Mouse (Mus musculus) limb, embryonic 14.5 days (tissue): Measurements from ENCODE around the gene Smg1. TPM values are rescaled to one million over a fixed set of nuclear protein-coding genes. Genes with fewer than 3 reads are reported as not detected.

Source experiments
- ATAC-seq: fragments of 200-750 bp; cut with Nextera tagmentation; 2 replicates; pipeline ENCODE4 v1.8.0; 2017; ENCODE audit warnings: low read depth, moderate number of reproducible peaks, moderate TSS enrichment; ENCODE audit not compliant: low FRiP score
- DNase-seq: peaks from one replicate; pipeline ENCODE4 v3.0.0-alpha.2; 2015; ENCODE audit warnings: low spot score
- H3K27ac ChIP-seq: fragments of 300-500 bp; sonication (generic); replicated peaks from 2 replicates; pipeline ENCODE4 v1.5.1; 2014; ENCODE audit warnings: low read depth, mild to moderate bottlenecking, low read length, moderate library complexity, mixed read lengths
- H3K27me3 ChIP-seq: fragments of 300-500 bp; sonication (generic); 2 replicates; pipeline ENCODE4 v1.6.1; 2014; ENCODE audit warnings: low read length, mixed read lengths; ENCODE audit not compliant: control insufficient read depth, insufficient read depth
- H3K36me3 ChIP-seq: fragments of 300-500 bp; sonication (generic); 2 replicates; pipeline ENCODE4 v1.6.1; 2014; ENCODE audit warnings: mild to moderate bottlenecking, low read length, moderate library complexity, mixed read lengths; ENCODE audit not compliant: control insufficient read depth, insufficient read depth
- H3K4me1 ChIP-seq: fragments of 300-500 bp; sonication (generic); 2 replicates; pipeline ENCODE4 v1.6.1; 2014; ENCODE audit warnings: antibody characterized with exemption, low read length, mixed read lengths; ENCODE audit not compliant: control insufficient read depth, insufficient read depth
- H3K4me2 ChIP-seq: fragments of 300-500 bp; sonication (generic); replicated peaks from 2 replicates; pipeline ENCODE4 v1.6.1; 2014; ENCODE audit warnings: low read depth, mild to moderate bottlenecking, low read length, moderate library complexity; ENCODE audit not compliant: severe bottlenecking
- H3K4me3 ChIP-seq: fragments of 300-500 bp; sonication (generic); replicated peaks from 2 replicates; pipeline ENCODE4 v1.5.1; 2014; ENCODE audit warnings: low read length
- H3K9ac ChIP-seq: fragments of 300-500 bp; sonication (generic); 2 replicates; pipeline ENCODE4 v1.6.1; 2014; ENCODE audit warnings: mild to moderate bottlenecking, low read depth, low read length, moderate library complexity; ENCODE audit not compliant: severe bottlenecking
- H3K9me3 ChIP-seq: fragments of 300-500 bp; sonication (generic); 2 replicates; pipeline ENCODE4 v1.6.1; 2016; ENCODE audit warnings: low read length; ENCODE audit not compliant: control insufficient read depth
- POLR2A ChIP-seq: fragments of 200-500 bp; IDR thresholded peaks from 2 replicates; pipeline ENCODE4 v1.8.0; 2012; ENCODE audit warnings: inconsistent platforms, mild to moderate bottlenecking, moderate library complexity, borderline replicate concordance; ENCODE audit not compliant: insufficient read depth, insufficient read length; ENCODE audit errors: extremely low read depth
- WGBS: fragments of 180-500 bp; shearing (Covaris S2); extraction: QIAGEN DNeasy Blood & Tissue Kit; methylation state at CpG from one replicate; pipeline ENCODE4 v1.1.7; 2014; 5-methylcytosine and 5-hydroxymethylcytosine counted together
- polyA plus RNA-seq, 2 experiments: library from polyadenylated mRNA; depleted of rRNA in 1 of 2; stranded (reverse) in 1 of 2; unstranded in 1 of 2; fragments of >200 nt; fragmentation: Nextera tagmentation in 1 of 2; extraction: Ambion mirVana in 1 of 2; gene quantifications; 2 replicates each; pipeline versions ENCODE4 v1.2.1 to v1.2.3; 2012 to 2014

Gene Smg1
- polyA plus RNA-seq, 2 experiments, result 21.6 to 42.8 TPM

GRCm38 (mm10) chr7:118119142-118119541, 124.3 kb downstream of the Smg1 start:
- no peaks in the 10 kb centered on the region for H3K27me3 ChIP-seq
- no peak overlapping the region for H3K9ac ChIP-seq
- DNase-seq (no peak), ATAC-seq (no peak)
- TF ChIP-seq POLR2A, result no peak
- no peak overlapping the region for H3K4me2 ChIP-seq
- no peaks in the 10 kb centered on the region for H3K9me3 ChIP-seq
- WGBS, result 44% methylated on average over 2 of the region's 2 CpGs
- H3K4me1 ChIP-seq, result peaks cover 7% of the 10 kb centered on the region
- H3K27ac ChIP-seq, result no peak overlapping the region
- H3K36me3 ChIP-seq, result peaks cover 65% of the 10 kb centered on the region
- no peak overlapping the region for H3K4me3 ChIP-seq

- Histone ChIP-seq H3K4me1 (peaks cover 14% of the 10 kb centered on the region), H3K4me2 (no peak overlapping the region), H3K27me3 (no peaks in the 10 kb centered on the region), H3K27ac (no peak overlapping the region), H3K9ac (no peak overlapping the region), H3K9me3 (no peaks in the 10 kb centered on the region), H3K4me3 (no peak overlapping the region), H3K36me3 (peaks cover 66% of the 10 kb centered on the region)
- no peak for TF ChIP-seq POLR2A
- ATAC-seq, result no peak
- 81% methylated on average over 3 of the region's 3 CpGs for WGBS
- no peak for DNase-seq
These were observed 125.0 kb downstream of the Smg1 start for GRCm38 (mm10) chr7:118118426-118118825.

DNA sequence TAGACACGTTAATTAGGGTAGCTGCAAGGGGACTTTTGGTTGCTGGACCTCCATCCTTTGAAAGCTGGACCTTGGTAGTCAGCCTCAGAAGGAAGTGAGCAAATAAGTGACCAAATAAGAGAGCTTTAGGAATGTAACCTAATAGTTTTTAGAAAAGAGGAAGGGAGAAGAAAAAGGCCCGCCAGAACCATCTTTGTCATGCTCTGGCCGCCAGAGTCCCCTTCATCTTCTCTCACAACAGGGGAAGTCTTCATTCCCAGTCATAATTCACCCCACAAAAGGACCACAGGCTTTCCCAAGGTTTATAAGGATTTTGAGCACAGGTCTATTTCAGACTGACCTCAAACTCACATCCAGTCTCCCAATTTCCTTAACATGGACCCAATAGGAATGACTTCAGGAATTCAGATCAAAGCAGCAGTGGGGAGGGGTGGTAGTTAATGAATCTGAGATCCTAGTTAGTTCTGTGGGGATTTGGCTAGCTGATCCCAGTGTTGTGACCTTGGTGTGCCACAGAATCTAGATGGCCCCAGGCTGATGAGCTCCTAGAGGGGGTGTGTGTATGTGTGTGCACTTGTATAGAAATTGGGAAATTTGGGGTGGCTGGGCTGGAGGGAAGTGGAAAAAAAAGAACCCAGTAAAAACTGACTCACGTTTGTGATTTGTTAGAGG, 125.8 kb downstream of the Smg1 start:
- no peaks in the 10 kb centered on the region for H3K27me3 ChIP-seq
- no peak overlapping the region for H3K27ac ChIP-seq
- H3K4me1 ChIP-seq, result peaks cover 21% of the 10 kb centered on the region
- peaks cover 68% of the 10 kb centered on the region for H3K36me3 ChIP-seq
- ATAC-seq (no peak), DNase-seq (no peak)
- 47% methylated on average over 4 of the region's 4 CpGs for WGBS
- no peak overlapping the region for H3K4me2 ChIP-seq
- no peaks in the 10 kb centered on the region for H3K9me3 ChIP-seq
- H3K9ac ChIP-seq, result no peak overlapping the region
- TF ChIP-seq POLR2A, result no peak
- no peak overlapping the region for H3K4me3 ChIP-seq

DNA sequence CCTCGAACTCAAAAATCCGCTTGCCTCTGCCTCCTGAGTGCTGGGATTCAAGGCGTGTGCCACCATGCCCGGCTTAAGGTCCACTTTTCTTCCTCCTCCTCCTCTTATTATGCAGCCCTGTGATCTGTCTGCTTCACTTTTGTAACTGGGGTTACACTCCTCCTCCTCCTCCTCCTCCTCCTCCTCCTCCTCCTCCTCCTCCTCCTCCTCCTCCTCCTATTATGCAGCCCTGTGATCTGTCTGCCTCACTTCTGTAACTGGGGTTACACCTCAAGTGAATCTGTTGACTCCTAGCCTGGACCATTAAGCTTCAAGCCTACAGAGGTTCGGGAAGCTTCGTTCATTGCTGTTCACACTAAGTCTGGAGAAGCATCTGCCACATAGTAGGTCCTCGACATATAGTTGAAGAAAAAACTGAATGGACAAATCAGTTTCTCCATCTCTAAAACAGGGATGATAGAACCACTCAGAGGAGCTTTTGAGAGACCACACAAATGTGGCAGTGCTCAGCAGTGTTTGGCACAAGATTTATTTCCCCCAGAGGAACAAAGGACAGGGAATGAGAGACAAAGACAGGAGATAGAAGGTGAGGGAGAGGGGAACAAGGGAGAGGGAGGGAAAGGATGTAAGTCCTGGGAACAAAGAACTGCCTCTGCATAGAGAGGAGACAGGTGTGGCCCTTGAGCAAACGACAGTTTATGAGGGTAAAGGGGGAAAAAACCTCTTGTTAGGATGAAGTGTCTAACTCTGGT, 126.5 kb downstream of the Smg1 start:
- Histone ChIP-seq H3K9ac (peak overlapping the region; percentile 63; the same call in 1 of the 2 replicates), H3K36me3 (peaks cover 68% of the 10 kb centered on the region), H3K4me1 (peaks cover 28% of the 10 kb centered on the region), H3K4me3 (peak overlapping the region; percentile 88; the same call in 1 of the 2 replicates), H3K9me3 (no peaks in the 10 kb centered on the region), H3K4me2 (peak overlapping the region; percentile 55), H3K27me3 (no peaks in the 10 kb centered on the region), H3K27ac (no peak overlapping the region)
- 17% methylated on average over 8 of the region's 8 CpGs for WGBS
- DNase-seq (no peak), ATAC-seq (no peak)
- TF ChIP-seq POLR2A, result no peak

- no peaks in the 10 kb centered on the region for H3K9me3 ChIP-seq
- peak; percentile 99 for DNase-seq
- peaks cover 37% of the 10 kb centered on the region for H3K4me1 ChIP-seq
- no peaks in the 10 kb centered on the region for H3K27me3 ChIP-seq
- peak within 1 kb of the TSS; percentile 91 for H3K27ac ChIP-seq
- H3K9ac ChIP-seq, result peak within 1 kb of the TSS; percentile 99
- peak; percentile 89 for ATAC-seq
- peak; percentile 96; the same call in 1 of the 2 replicates for TF ChIP-seq POLR2A
- peaks cover 70% of the 10 kb centered on the region for H3K36me3 ChIP-seq
- H3K4me2 ChIP-seq, result peak within 1 kb of the TSS; percentile 72
- under 1% methylated on average over 39 of the region's 40 CpGs for WGBS
- H3K4me3 ChIP-seq, result peak within 1 kb of the TSS; percentile 88
These were observed 127.4 kb downstream of the Smg1 start, which contains the start of gene Rps15a for GRCm38 (mm10) chr7:118115877-118116568. Gene Rps15a (minus strand): TSS chr7:118116188.
